Mouse (Mus musculus): ENCODE data around the gene Tgfbr3. TPM values are rescaled to one million over a fixed set of nuclear protein-coding genes. Genes with fewer than 3 reads are reported as not detected.

Tgfbr3 gene
- polyA plus RNA-seq, 1 experiment from 2014 or later = 7.8 TPM

DNA sequence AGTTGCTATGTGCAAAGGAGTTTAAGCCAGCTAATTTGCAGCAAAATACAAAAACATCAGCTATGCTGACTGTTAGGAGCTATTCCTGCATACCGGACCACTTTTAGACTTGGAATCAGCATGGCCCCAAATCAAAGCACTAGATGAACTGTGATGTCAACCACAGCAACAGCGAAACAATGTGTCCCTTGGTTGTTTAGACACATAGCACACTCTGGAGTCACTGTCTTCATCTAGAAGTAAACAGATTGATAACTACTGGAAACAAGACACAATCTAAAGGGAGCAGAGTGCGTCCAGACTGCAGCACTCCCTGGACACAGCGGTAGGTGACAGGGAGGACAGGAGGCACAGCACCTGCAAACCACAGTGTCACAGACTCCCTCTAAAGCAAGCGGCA is 110.2 kb downstream of the Tgfbr3 start:
- Histone ChIP-seq H3K4me3 (ENCODE audit: low read depth, low read length) (no peak overlapping the region), H3K4me2 (no peak overlapping the region), H3K4me1 (ENCODE audit: control insufficient read depth, insufficient read depth, low read length) (peaks cover 9% of the 10 kb centered on the region), H3K27me3 (ENCODE audit: control insufficient read depth, insufficient read depth, low read length) (no peaks in the 10 kb centered on the region), H3K36me3 (ENCODE audit: control insufficient read depth, insufficient read depth, low read length) (no peaks in the 10 kb centered on the region), H3K9ac (ENCODE audit: low read length) (no peak overlapping the region), H3K27ac (ENCODE audit: low read depth, low read length) (no peak overlapping the region), H3K9me3 (ENCODE audit: control insufficient read depth, low read length) (no peaks in the 10 kb centered on the region)
- no peak for ATAC-seq (ENCODE audit: low FRiP score)
- no peak for DNase-seq (ENCODE audit: low spot score, missing footprints)
- 82% methylated on average over 5 of the region's 5 CpGs for WGBS

GRCm38 (mm10) chr5:107177791-107178190 is 111.6 kb downstream of the Tgfbr3 start:
- ATAC-seq (ENCODE audit: low FRiP score) = no peak
- Histone ChIP-seq H3K4me1 (ENCODE audit: control insufficient read depth, insufficient read depth, low read length) (peaks cover 9% of the 10 kb centered on the region), H3K9ac (ENCODE audit: low read length) (no peak overlapping the region), H3K4me3 (ENCODE audit: low read depth, low read length) (no peak overlapping the region), H3K27ac (ENCODE audit: low read depth, low read length) (no peak overlapping the region), H3K9me3 (ENCODE audit: control insufficient read depth, low read length) (no peaks in the 10 kb centered on the region), H3K27me3 (ENCODE audit: control insufficient read depth, insufficient read depth, low read length) (no peaks in the 10 kb centered on the region), H3K4me2 (no peak overlapping the region), H3K36me3 (ENCODE audit: control insufficient read depth, insufficient read depth, low read length) (no peaks in the 10 kb centered on the region)
- no peak for DNase-seq (ENCODE audit: low spot score, missing footprints)
- WGBS = 42% methylated on average over 6 of the region's 6 CpGs

GRCm38 (mm10) chr5:107177248-107177647 is 112.2 kb downstream of the Tgfbr3 start:
- DNase-seq (ENCODE audit: low spot score, missing footprints) = no peak
- H3K36me3 ChIP-seq (ENCODE audit: control insufficient read depth, insufficient read depth, low read length) = no peaks in the 10 kb centered on the region
- H3K27ac ChIP-seq (ENCODE audit: low read depth, low read length) = no peak overlapping the region
- H3K4me2 ChIP-seq = no peak overlapping the region
- ATAC-seq (ENCODE audit: low FRiP score) = no peak
- no peaks in the 10 kb centered on the region for H3K9me3 ChIP-seq (ENCODE audit: control insufficient read depth, low read length)
- H3K9ac ChIP-seq (ENCODE audit: low read length) = no peak overlapping the region
- peaks cover 9% of the 10 kb centered on the region for H3K4me1 ChIP-seq (ENCODE audit: control insufficient read depth, insufficient read depth, low read length)
- H3K4me3 ChIP-seq (ENCODE audit: low read depth, low read length) = no peak overlapping the region
- H3K27me3 ChIP-seq (ENCODE audit: control insufficient read depth, insufficient read depth, low read length) = no peaks in the 10 kb centered on the region
- WGBS = 66% methylated on average over 2 of the region's 2 CpGs

DNA sequence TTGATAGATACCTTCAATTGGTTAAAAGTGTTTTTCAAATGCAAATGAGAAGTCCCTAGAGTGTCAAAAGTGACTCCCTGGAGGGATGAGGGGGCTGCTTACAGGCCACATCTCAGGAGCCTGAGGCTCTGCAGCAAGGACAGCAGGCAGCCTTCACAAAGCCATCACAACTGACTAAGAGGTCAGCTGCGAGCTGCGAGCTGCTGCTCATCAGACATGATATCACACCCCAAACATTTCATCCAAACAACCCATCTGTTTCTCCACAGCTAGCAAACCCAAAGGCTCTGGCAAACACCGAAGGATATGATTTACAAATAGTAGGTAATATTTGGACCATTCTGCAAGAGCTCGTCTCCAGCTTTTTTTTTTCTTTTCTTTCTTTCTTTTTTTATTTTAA is 112.6 kb downstream of the Tgfbr3 start:
- no peaks in the 10 kb centered on the region for H3K9me3 ChIP-seq (ENCODE audit: control insufficient read depth, low read length)
- no peak overlapping the region for H3K4me2 ChIP-seq
- 39% methylated on average over 4 of the region's 4 CpGs for WGBS
- no peak overlapping the region for H3K9ac ChIP-seq (ENCODE audit: low read length)
- ATAC-seq (ENCODE audit: low FRiP score) = no peak
- DNase-seq (ENCODE audit: low spot score, missing footprints) = no peak
- H3K4me3 ChIP-seq (ENCODE audit: low read depth, low read length) = no peak overlapping the region
- peaks cover 9% of the 10 kb centered on the region for H3K4me1 ChIP-seq (ENCODE audit: control insufficient read depth, insufficient read depth, low read length)
- no peak overlapping the region for H3K27ac ChIP-seq (ENCODE audit: low read depth, low read length)
- H3K36me3 ChIP-seq (ENCODE audit: control insufficient read depth, insufficient read depth, low read length) = no peaks in the 10 kb centered on the region
- H3K27me3 ChIP-seq (ENCODE audit: control insufficient read depth, insufficient read depth, low read length) = no peaks in the 10 kb centered on the region

DNA sequence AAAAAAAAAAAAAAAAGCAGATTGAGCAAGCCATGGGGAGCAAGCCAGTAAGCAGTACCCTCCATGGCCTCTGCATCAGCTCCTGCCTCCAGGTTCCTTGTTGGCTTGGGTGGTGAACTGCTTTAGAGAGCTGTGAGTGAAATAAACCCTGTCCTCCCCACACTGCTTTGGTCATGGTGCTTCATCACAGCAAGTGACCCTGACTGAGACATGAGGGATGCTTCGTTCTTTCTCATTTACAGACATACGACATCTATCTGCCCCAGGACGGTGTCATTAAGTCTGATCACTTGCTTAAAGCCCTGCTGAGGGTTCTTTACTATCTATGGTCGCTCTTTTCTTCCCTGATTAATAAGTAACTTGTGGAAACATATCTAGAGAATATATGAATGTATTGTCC is 113.2 kb downstream of the Tgfbr3 start:
- Histone ChIP-seq H3K36me3 (ENCODE audit: control insufficient read depth, insufficient read depth, low read length) (no peaks in the 10 kb centered on the region), H3K4me2 (no peak overlapping the region), H3K4me1 (ENCODE audit: control insufficient read depth, insufficient read depth, low read length) (peaks cover 9% of the 10 kb centered on the region), H3K27me3 (ENCODE audit: control insufficient read depth, insufficient read depth, low read length) (no peaks in the 10 kb centered on the region), H3K4me3 (ENCODE audit: low read depth, low read length) (no peak overlapping the region), H3K9me3 (ENCODE audit: control insufficient read depth, low read length) (no peaks in the 10 kb centered on the region), H3K27ac (ENCODE audit: low read depth, low read length) (no peak overlapping the region), H3K9ac (ENCODE audit: low read length) (no peak overlapping the region)
- ATAC-seq (ENCODE audit: low FRiP score) (no peak), DNase-seq (ENCODE audit: low spot score, missing footprints) (no peak)
- 79% methylated on average over 4 of the region's 4 CpGs for WGBS

- H3K4me3 ChIP-seq (ENCODE audit: low read depth, low read length) = no peak overlapping the region
- H3K9ac ChIP-seq (ENCODE audit: low read length) = no peak overlapping the region
- no peaks in the 10 kb centered on the region for H3K36me3 ChIP-seq (ENCODE audit: control insufficient read depth, insufficient read depth, low read length)
- H3K27ac ChIP-seq (ENCODE audit: low read depth, low read length) = no peak overlapping the region
- ATAC-seq (ENCODE audit: low FRiP score) = no peak
- H3K4me2 ChIP-seq = no peak overlapping the region
- peaks cover 9% of the 10 kb centered on the region for H3K4me1 ChIP-seq (ENCODE audit: control insufficient read depth, insufficient read depth, low read length)
- H3K9me3 ChIP-seq (ENCODE audit: control insufficient read depth, low read length) = no peaks in the 10 kb centered on the region
- H3K27me3 ChIP-seq (ENCODE audit: control insufficient read depth, insufficient read depth, low read length) = no peaks in the 10 kb centered on the region
- DNase-seq (ENCODE audit: low spot score, missing footprints) = no peak
Observed at GRCm38 (mm10) chr5:107174188-107174587, 115.2 kb downstream of the Tgfbr3 start.

DNA sequence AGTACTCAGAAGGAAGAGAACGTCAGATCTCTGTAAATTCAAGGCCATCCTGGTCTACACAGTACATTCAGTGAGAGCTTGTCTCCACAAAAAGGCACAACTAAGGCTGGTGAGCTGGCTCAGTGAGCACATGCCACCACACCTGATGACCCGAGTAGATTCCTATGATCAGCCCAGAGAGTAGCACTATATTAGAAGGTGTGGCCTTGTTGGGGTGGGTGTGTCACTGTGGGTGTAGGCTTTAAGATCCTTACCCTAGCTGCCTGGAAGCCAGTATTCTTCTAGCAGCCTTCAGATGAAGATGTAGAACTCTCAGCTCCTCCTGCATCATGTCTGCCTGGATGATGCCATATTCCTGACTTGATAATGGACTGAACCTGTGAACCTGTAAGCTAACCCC is 115.9 kb downstream of the Tgfbr3 start:
- H3K27me3 ChIP-seq (ENCODE audit: control insufficient read depth, insufficient read depth, low read length) = no peaks in the 10 kb centered on the region
- H3K9me3 ChIP-seq (ENCODE audit: control insufficient read depth, low read length) = no peaks in the 10 kb centered on the region
- no peak overlapping the region for H3K4me3 ChIP-seq (ENCODE audit: low read depth, low read length)
- H3K27ac ChIP-seq (ENCODE audit: low read depth, low read length) = no peak overlapping the region
- ATAC-seq (ENCODE audit: low FRiP score) (no peak), DNase-seq (ENCODE audit: low spot score, missing footprints) (no peak)
- WGBS = 96% methylated on average over 2 of the region's 2 CpGs
- no peaks in the 10 kb centered on the region for H3K36me3 ChIP-seq (ENCODE audit: control insufficient read depth, insufficient read depth, low read length)
- no peak overlapping the region for H3K4me2 ChIP-seq
- H3K4me1 ChIP-seq (ENCODE audit: control insufficient read depth, insufficient read depth, low read length) = peaks cover 9% of the 10 kb centered on the region
- no peak overlapping the region for H3K9ac ChIP-seq (ENCODE audit: low read length)

DNA sequence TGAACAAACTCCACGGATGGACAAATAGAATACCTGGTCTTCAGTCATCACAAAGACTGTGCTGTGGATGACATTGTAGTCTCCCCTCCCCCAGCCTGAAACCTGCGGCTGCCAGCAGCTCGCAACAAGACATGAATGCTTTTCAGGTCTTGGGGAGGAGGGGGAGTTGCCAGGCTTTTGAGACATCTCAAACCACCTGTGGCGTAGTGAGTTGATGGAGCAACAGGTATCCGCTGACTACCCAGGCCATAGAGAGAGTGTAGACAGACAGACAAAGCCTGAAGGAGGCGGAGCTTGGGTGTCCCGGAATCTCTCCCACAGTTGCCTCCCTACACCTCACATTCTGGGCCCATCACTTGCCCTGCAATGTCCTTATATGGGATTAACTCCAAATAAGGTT is 117.6 kb downstream of the Tgfbr3 start:
- no peak for ATAC-seq (ENCODE audit: low FRiP score)
- 77% methylated on average over 7 of the region's 7 CpGs for WGBS

DNA sequence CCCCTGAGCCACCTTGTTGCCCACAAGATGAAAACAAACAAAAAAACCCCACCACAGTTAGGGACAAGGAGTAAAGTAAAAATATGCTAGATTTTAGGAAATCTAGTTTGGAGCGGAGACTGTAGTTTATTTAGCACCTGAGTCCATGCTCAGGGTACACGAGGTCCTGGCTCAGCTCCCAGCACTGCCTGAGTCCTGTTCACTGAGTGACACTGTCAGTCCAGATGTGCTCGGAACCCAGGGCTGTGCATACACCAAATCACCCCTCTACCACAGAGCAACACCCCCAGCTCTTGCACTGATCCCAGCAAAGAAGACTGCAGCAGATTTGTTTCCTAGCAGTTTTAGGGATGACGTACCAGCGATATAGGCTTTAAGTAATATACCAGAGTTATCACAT is 119.6 kb downstream of the Tgfbr3 start:
- no peak overlapping the region for H3K27ac ChIP-seq (ENCODE audit: low read depth, low read length)
- 90% methylated on average over 5 of the region's 5 CpGs for WGBS
- peaks cover 3% of the 10 kb centered on the region; the same call in 1 of the 2 replicates for H3K4me1 ChIP-seq (ENCODE audit: control insufficient read depth, insufficient read depth, low read length)
- DNase-seq (ENCODE audit: low spot score, missing footprints) = no peak
- no peak for ATAC-seq (ENCODE audit: low FRiP score)
- H3K9me3 ChIP-seq (ENCODE audit: control insufficient read depth, low read length) = no peaks in the 10 kb centered on the region
- H3K4me3 ChIP-seq (ENCODE audit: low read depth, low read length) = no peak overlapping the region
- H3K9ac ChIP-seq (ENCODE audit: low read length) = no peak overlapping the region
- H3K36me3 ChIP-seq (ENCODE audit: control insufficient read depth, insufficient read depth, low read length) = no peaks in the 10 kb centered on the region
- no peak overlapping the region for H3K4me2 ChIP-seq
- H3K27me3 ChIP-seq (ENCODE audit: control insufficient read depth, insufficient read depth, low read length) = no peaks in the 10 kb centered on the region

More for the DNA sequence above, 117.6 kb downstream of the Tgfbr3 start:
- H3K4me2 ChIP-seq = no peak overlapping the region
- no peak overlapping the region for H3K27ac ChIP-seq (ENCODE audit: low read depth, low read length)
- peaks cover 2% of the 10 kb centered on the region for H3K4me1 ChIP-seq (ENCODE audit: control insufficient read depth, insufficient read depth, low read length)
- H3K9me3 ChIP-seq (ENCODE audit: control insufficient read depth, low read length) = no peaks in the 10 kb centered on the region
- no peak overlapping the region for H3K4me3 ChIP-seq (ENCODE audit: low read depth, low read length)
- DNase-seq (ENCODE audit: low spot score, missing footprints) = no peak
- H3K27me3 ChIP-seq (ENCODE audit: control insufficient read depth, insufficient read depth, low read length) = no peaks in the 10 kb centered on the region
- no peak overlapping the region for H3K9ac ChIP-seq (ENCODE audit: low read length)
- H3K36me3 ChIP-seq (ENCODE audit: control insufficient read depth, insufficient read depth, low read length) = no peaks in the 10 kb centered on the region

GRCm38 (mm10) chr5:107167872-107168300 is 121.5 kb downstream of the Tgfbr3 start:
- Histone ChIP-seq H3K36me3 (ENCODE audit: control insufficient read depth, insufficient read depth, low read length) (no peaks in the 10 kb centered on the region), H3K4me3 (ENCODE audit: low read depth, low read length) (no peak overlapping the region), H3K9ac (ENCODE audit: low read length) (no peak overlapping the region), H3K27me3 (ENCODE audit: control insufficient read depth, insufficient read depth, low read length) (no peaks in the 10 kb centered on the region), H3K9me3 (ENCODE audit: control insufficient read depth, low read length) (no peaks in the 10 kb centered on the region), H3K4me2 (no peak overlapping the region), H3K4me1 (ENCODE audit: control insufficient read depth, insufficient read depth, low read length) (peaks cover 3% of the 10 kb centered on the region; the same call in 1 of the 2 replicates), H3K27ac (ENCODE audit: low read depth, low read length) (no peak overlapping the region)
- ATAC-seq (ENCODE audit: low FRiP score) (no peak), DNase-seq (ENCODE audit: low spot score, missing footprints) (peak; percentile 81)
- WGBS = 58% methylated on average over 8 of the region's 8 CpGs
